In the genomic region with DNA sequence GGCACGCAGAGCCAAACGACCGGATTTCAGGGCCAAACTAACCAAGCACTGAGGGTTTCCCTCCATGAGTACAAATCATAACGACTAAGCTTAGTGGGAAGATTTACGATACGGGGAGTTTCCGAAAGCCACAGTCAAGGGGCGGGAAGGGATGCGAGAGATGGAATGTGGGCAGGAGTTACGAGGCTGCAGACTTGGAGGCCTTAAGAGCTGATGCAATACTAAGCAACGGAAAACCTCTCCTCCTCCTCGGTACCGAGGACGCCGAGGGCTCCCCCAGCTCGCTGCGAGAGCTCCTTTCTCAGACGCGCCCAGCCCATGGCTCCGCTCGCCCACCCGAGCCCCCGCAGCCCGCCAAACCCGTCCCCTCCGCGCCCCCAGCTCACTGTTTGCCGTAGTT, we compare ENCODE assay signal across 8 mouse cellular contexts. TPM values are rescaled to one million over a fixed set of nuclear protein-coding genes. Genes with fewer than 3 reads are reported as not detected.
A peak's percentile ranks its signal among the peaks of the same experiment; 100 is the strongest.
DNase-seq lines count a peak whose midpoint lies in the region; ATAC-seq and TF ChIP-seq lines count a peak whose summit lies in the region.

No protein-coding gene starts in this region.

- no peaks in the 10 kb centered on the region for H3K27me3 ChIP-seq in heart, embryonic 11.5 days (ENCODE audit: control insufficient read depth, insufficient read depth, low read length)
- H3K27me3 ChIP-seq in E14TG2a.4 (ENCODE audit: insufficient read depth, low read length), result no peaks in the 10 kb centered on the region
- H3K27me3 ChIP-seq in embryonic facial prominence, embryonic 11.5 days (ENCODE audit: control insufficient read depth, insufficient read depth, low read length), result no peaks in the 10 kb centered on the region
- no peaks in the 10 kb centered on the region for H3K27me3 ChIP-seq in intestine, embryonic 14.5 days (replicated peaks; ENCODE audit: control insufficient read depth, insufficient read depth, low read length)
- no peaks in the 10 kb centered on the region for H3K27me3 ChIP-seq in midbrain, embryonic 11.5 days (ENCODE audit: control insufficient read depth, insufficient read depth, low read length)

- H3K36me3 ChIP-seq in heart, embryonic 11.5 days (ENCODE audit: control insufficient read depth, insufficient read depth, low read length), result peaks cover 27% of the 10 kb centered on the region
- peaks cover 43% of the 10 kb centered on the region for H3K36me3 ChIP-seq in E14TG2a.4 (ENCODE audit: insufficient read depth, low read length)
- no peaks in the 10 kb centered on the region; the same call in 1 of the 2 replicates for H3K36me3 ChIP-seq in embryonic facial prominence, embryonic 11.5 days (replicated peaks; ENCODE audit: control insufficient read depth, insufficient read depth, low read depth, low read length)
- peaks cover 43% of the 10 kb centered on the region for H3K36me3 ChIP-seq in intestine, embryonic 14.5 days (ENCODE audit: control insufficient read depth, insufficient read depth, low read length)
- H3K36me3 ChIP-seq in midbrain, embryonic 11.5 days (ENCODE audit: control insufficient read depth, insufficient read depth, low read length), result peaks cover 11% of the 10 kb centered on the region; the same call in 1 of the 2 replicates

- DNase-seq in heart, postnatal 4 days, result no peak
- DNase-seq in embryonic facial prominence, embryonic 11.5 days (ENCODE audit: low spot score), result peak; percentile 25
- DNase-seq in intestine, embryonic 14.5 days (ENCODE audit: low spot score), result no peak
- DNase-seq in midbrain, embryonic 11.5 days (ENCODE audit: low spot score, missing footprints), result peak; percentile 94
- DNase-seq in gastrocnemius, adult 8-10 months (ENCODE audit: low spot score in 2 of 2), result no peak
- no peak for DNase-seq in urinary bladder, postnatal 4 days (ENCODE audit: low spot score in 2 of 2)

- no peak for TF ChIP-seq CTCF in E14TG2a.4 (conservative IDR thresholded peaks at IDR 0.05; ENCODE audit: low read length)

- peak overlapping the region; percentile 85 for H3K9ac ChIP-seq in heart, embryonic 11.5 days (ENCODE audit: low read depth, low read length)
- peak overlapping the region; percentile 73 for H3K9ac ChIP-seq in embryonic facial prominence, embryonic 11.5 days (replicated peaks; ENCODE audit: low read length)
- H3K9ac ChIP-seq in intestine, embryonic 14.5 days (ENCODE audit: low read length), result peak overlapping the region; percentile 89
- H3K9ac ChIP-seq in midbrain, embryonic 11.5 days (ENCODE audit: low read length), result peak overlapping the region; percentile 83

- under 1% methylated on average over 28 of the region's 28 CpGs for WGBS in heart, embryonic 11.5 days (ENCODE audit: insufficient replicate concordance)
- under 1% methylated on average over 28 of the region's 28 CpGs for WGBS in embryonic facial prominence, embryonic 11.5 days
- WGBS in intestine, embryonic 14.5 days, result 0% methylated on average over 21 of the region's 28 CpGs
- WGBS in midbrain, embryonic 11.5 days, result under 1% methylated on average over 27 of the region's 28 CpGs

- peak overlapping the region; percentile 97 for H3K4me3 ChIP-seq in heart, embryonic 11.5 days (ENCODE audit: low read depth, low read length)
- H3K4me3 ChIP-seq in E14TG2a.4 (replicated peaks; ENCODE audit: low read length), result peak overlapping the region; percentile 99
- H3K4me3 ChIP-seq in embryonic facial prominence, embryonic 11.5 days (ENCODE audit: low read depth, low read length), result peak overlapping the region; percentile 77
- peak overlapping the region; percentile 90 for H3K4me3 ChIP-seq in intestine, embryonic 14.5 days (ENCODE audit: low read depth, low read length)
- peak overlapping the region; percentile 84 for H3K4me3 ChIP-seq in midbrain, embryonic 11.5 days (ENCODE audit: low read depth, low read length)

- H3K27ac ChIP-seq in heart, embryonic 11.5 days (ENCODE audit: low read depth, low read length), result peak overlapping the region; percentile 74
- 0 out of 2 replicates have a peak overlapping the region, but pooled peaks have one; percentile 7 for H3K27ac ChIP-seq in embryonic facial prominence, embryonic 11.5 days (replicated peaks; ENCODE audit: low read depth, low read length)
- H3K27ac ChIP-seq in intestine, embryonic 14.5 days (ENCODE audit: low read depth), result peak overlapping the region; percentile 76
- 0 out of 2 replicates have a peak overlapping the region, but pooled peaks have one; percentile 18 for H3K27ac ChIP-seq in midbrain, embryonic 11.5 days (ENCODE audit: low read depth, low read length)

- H3K9me3 ChIP-seq in heart, embryonic 11.5 days (replicated peaks; ENCODE audit: control insufficient read depth, low read length), result no peaks in the 10 kb centered on the region
- H3K9me3 ChIP-seq in E14TG2a.4 (ENCODE audit: low read length), result no peaks in the 10 kb centered on the region; the same call in 1 of the 2 replicates
- H3K9me3 ChIP-seq in embryonic facial prominence, embryonic 11.5 days (replicated peaks; ENCODE audit: control insufficient read depth, low read length), result no peaks in the 10 kb centered on the region
- no peaks in the 10 kb centered on the region for H3K9me3 ChIP-seq in intestine, embryonic 14.5 days (ENCODE audit: control insufficient read depth, low read length)
- H3K9me3 ChIP-seq in midbrain, embryonic 11.5 days (ENCODE audit: control insufficient read depth, low read length), result no peaks in the 10 kb centered on the region

- peak overlapping the region; percentile 76 for H3K4me2 ChIP-seq in heart, embryonic 11.5 days
- peak overlapping the region; percentile 61 for H3K4me2 ChIP-seq in embryonic facial prominence, embryonic 11.5 days (ENCODE audit: low read depth, low read length)
- H3K4me2 ChIP-seq in intestine, embryonic 14.5 days (ENCODE audit: low read length), result peak overlapping the region; percentile 76
- H3K4me2 ChIP-seq in midbrain, embryonic 11.5 days, result peak overlapping the region; percentile 77

- 0 out of 2 replicates have a peak, but pooled peaks have one; percentile 14 for ATAC-seq in heart, embryonic 11.5 days (replicated peaks; ENCODE audit: insufficient number of reproducible peaks, low FRiP score, low TSS enrichment)
- no peak for ATAC-seq in embryonic facial prominence, embryonic 11.5 days (replicated peaks; ENCODE audit: insufficient number of reproducible peaks, low FRiP score, low TSS enrichment, low read depth)
- ATAC-seq in intestine, embryonic 14.5 days (replicated peaks; ENCODE audit: low FRiP score, low TSS enrichment, low read depth), result 0 out of 2 replicates have a peak, but pooled peaks have one; percentile 21
- no peak for ATAC-seq in midbrain, embryonic 11.5 days (ENCODE audit: low FRiP score)

- H3K4me1 ChIP-seq in heart, embryonic 11.5 days (ENCODE audit: control insufficient read depth, insufficient read depth, low read length), result 0 out of 2 replicates have a peak, but pooled peaks cover 2% of the 10 kb centered on the region
- peaks cover 23% of the 10 kb centered on the region for H3K4me1 ChIP-seq in E14TG2a.4 (replicated peaks; ENCODE audit: low read depth, low read length)
- H3K4me1 ChIP-seq in embryonic facial prominence, embryonic 11.5 days (ENCODE audit: control insufficient read depth, insufficient read depth, low read length), result no peaks in the 10 kb centered on the region
- H3K4me1 ChIP-seq in intestine, embryonic 14.5 days (replicated peaks; ENCODE audit: control insufficient read depth, insufficient read depth, low read length), result peaks cover 5% of the 10 kb centered on the region; the same call in 1 of the 2 replicates
- 0 out of 2 replicates have a peak, but pooled peaks cover 2% of the 10 kb centered on the region for H3K4me1 ChIP-seq in midbrain, embryonic 11.5 days (ENCODE audit: control insufficient read depth, insufficient read depth, low read length)

RNA-seq across cellular contexts. Expression of a gene that starts 0.5 kb away (rescaled TPM):
- polyA plus RNA-seq in heart, embryonic 11.5 days (2014; fragmentation: Nextera tagmentation; extraction: Ambion mirVana), result 129 and 133 TPM in 2 replicates
- 100 to 1,000 TPM; 159 to 161 TPM for total RNA-seq in heart, postnatal 4 days (2021)
- 177 and 184 TPM in 2 replicates for polyA plus RNA-seq in embryonic facial prominence, embryonic 11.5 days (2014; fragmentation: Nextera tagmentation; extraction: Ambion mirVana)
- polyA plus RNA-seq in intestine, embryonic 14.5 days (2014; fragmentation: Nextera tagmentation; extraction: Ambion mirVana), result 184 and 188 TPM in 2 replicates
- 189 and 198 TPM in 2 replicates for polyA plus RNA-seq in midbrain, embryonic 11.5 days (2014; fragmentation: Nextera tagmentation; extraction: Ambion mirVana)
- total RNA-seq in gastrocnemius, adult 8-10 months (2022), result 100 to 1,000 TPM; 151 to 172 (median 160) TPM

RNA-seq across cellular contexts. Expression of a gene that starts 19.0 kb away (rescaled TPM):
- 0.13 and 0.31 TPM in 2 replicates for polyA plus RNA-seq in heart, embryonic 11.5 days (2014; fragmentation: Nextera tagmentation; extraction: Ambion mirVana)
- total RNA-seq in heart, postnatal 4 days (2021), result under 1 TPM; 0.21 to 0.95 TPM
- 0.52 and 0.72 TPM in 2 replicates for polyA plus RNA-seq in embryonic facial prominence, embryonic 11.5 days (2014; fragmentation: Nextera tagmentation; extraction: Ambion mirVana)
- polyA plus RNA-seq in intestine, embryonic 14.5 days (2014; fragmentation: Nextera tagmentation; extraction: Ambion mirVana), result 0.60 and 1.1 TPM in 2 replicates
- 0.46 and 0.57 TPM in 2 replicates for polyA plus RNA-seq in midbrain, embryonic 11.5 days (2014; fragmentation: Nextera tagmentation; extraction: Ambion mirVana)
- total RNA-seq in gastrocnemius, adult 8-10 months (2022), result under 1 TPM; 0.15 to 0.94 (median 0.29) TPM

RNA-seq across cellular contexts. Expression of a gene that starts 19.9 kb away (rescaled TPM):
- polyA plus RNA-seq in heart, embryonic 11.5 days (2014; fragmentation: Nextera tagmentation; extraction: Ambion mirVana), result 16.3 and 19.7 TPM in 2 replicates
- total RNA-seq in heart, postnatal 4 days (2021), result 10 to 100 TPM; 13.4 to 14.0 TPM
- polyA plus RNA-seq in embryonic facial prominence, embryonic 11.5 days (2014; fragmentation: Nextera tagmentation; extraction: Ambion mirVana), result 24.4 and 26.8 TPM in 2 replicates
- polyA plus RNA-seq in intestine, embryonic 14.5 days (2014; fragmentation: Nextera tagmentation; extraction: Ambion mirVana), result 24.3 and 30.3 TPM in 2 replicates
- polyA plus RNA-seq in midbrain, embryonic 11.5 days (2014; fragmentation: Nextera tagmentation; extraction: Ambion mirVana), result 22.4 and 23.4 TPM in 2 replicates
- 10 to 100 TPM in 3 of 4 experiments, 1 to 10 TPM in 1; 9.0 to 14.7 (median 12.6) TPM for total RNA-seq in gastrocnemius, adult 8-10 months (2022)

RNA-seq across cellular contexts. Expression of a gene that starts 29.0 kb away (rescaled TPM):
- polyA plus RNA-seq in heart, embryonic 11.5 days (2014; fragmentation: Nextera tagmentation; extraction: Ambion mirVana), result not detected in 2 replicates
- not detected for total RNA-seq in heart, postnatal 4 days (2021)
- not detected in 2 replicates for polyA plus RNA-seq in embryonic facial prominence, embryonic 11.5 days (2014; fragmentation: Nextera tagmentation; extraction: Ambion mirVana)
- polyA plus RNA-seq in intestine, embryonic 14.5 days (2014; fragmentation: Nextera tagmentation; extraction: Ambion mirVana), result not detected in 2 replicates
- polyA plus RNA-seq in midbrain, embryonic 11.5 days (2014; fragmentation: Nextera tagmentation; extraction: Ambion mirVana), result not detected in 2 replicates
- not detected for total RNA-seq in gastrocnemius, adult 8-10 months (2022)

Comparison
In these comparisons a context has a peak if more than half of its experiments do, and no peak if none do; other contexts are left out.
1. ATAC-seq: peak in heart, embryonic 11.5 days (single experiment) and intestine, embryonic 14.5 days (single experiment); none in embryonic facial prominence, embryonic 11.5 days (single experiment) and midbrain, embryonic 11.5 days (single experiment).
2. H3K27ac ChIP-seq: peak in every context shown above with its lines; median percentile 76 in intestine, embryonic 14.5 days; 74 in heart, embryonic 11.5 days; 18 in midbrain, embryonic 11.5 days; 7 in embryonic facial prominence, embryonic 11.5 days.
3. DNase-seq: peak in embryonic facial prominence, embryonic 11.5 days (single experiment) and midbrain, embryonic 11.5 days (single experiment); none in heart, postnatal 4 days (single experiment), intestine, embryonic 14.5 days (single experiment), gastrocnemius, adult 8-10 months (0 of 2) and urinary bladder, postnatal 4 days (0 of 2).
4. Peak in every context shown above with its lines, with median percentiles within 50 percentile points of each other: H3K4me2 ChIP-seq, H3K4me3 ChIP-seq and H3K9ac ChIP-seq.